Mouse (Mus musculus) thymus, postnatal 0 days (tissue): ENCODE measurements at regions not wholly inside any gene's neighbourhood (a gene's known extent, or its start where the extent isn't known, plus 50 kb on each side); places are given as distances from the start of the nearest gene placed in this dataset.

ENCODE experiments used
- DNase-seq: peaks from one replicate; pipeline ENCODE4 v3.0.0-alpha.2; 2015; ENCODE audit warnings: low spot score

- DNase-seq = no peak
These were observed 96.7 kb upstream of the Ppp1r26 start for GRCm38 (mm10) chr2:28349911-28350310.

GRCm38 (mm10) chr2:28351445-28351844, 95.2 kb upstream of the Ppp1r26 start:
- no peak for DNase-seq

- DNase-seq = no peak
These were observed 93.7 kb upstream of the Ppp1r26 start for GRCm38 (mm10) chr2:28352903-28353302.

GRCm38 (mm10) chr2:28362199-28362598, 84.4 kb upstream of the Ppp1r26 start:
- no peak for DNase-seq

- DNase-seq = no peak
These were observed 82.0 kb upstream of the Ppp1r26 start for GRCm38 (mm10) chr2:28364623-28365022.

GRCm38 (mm10) chr2:28365756-28366155, 80.8 kb upstream of the Ppp1r26 start:
- DNase-seq = no peak

- DNase-seq = peak; percentile 11
These were observed 71.8 kb upstream of the Ppp1r26 start for GRCm38 (mm10) chr2:28374838-28375237.

GRCm38 (mm10) chr2:28377948-28378822, 68.4 kb upstream of the Ppp1r26 start:
- DNase-seq = no peak

GRCm38 (mm10) chr2:28382051-28382802, 64.4 kb upstream of the Ppp1r26 start:
- no peak for DNase-seq

GRCm38 (mm10) chr2:28384875-28385274, 61.7 kb upstream of the Ppp1r26 start:
- DNase-seq = no peak

- no peak for DNase-seq
These were observed 59.8 kb upstream of the Ppp1r26 start for GRCm38 (mm10) chr2:28386784-28387183.

GRCm38 (mm10) chr2:28387422-28387836, 59.2 kb upstream of the Ppp1r26 start:
- no peak for DNase-seq

- no peak for DNase-seq
These were observed 58.7 kb upstream of the Ppp1r26 start for GRCm38 (mm10) chr2:28387926-28388325.

GRCm38 (mm10) chr2:28389703-28390102, 56.9 kb upstream of the Ppp1r26 start:
- DNase-seq = no peak

- no peak for DNase-seq
These were observed 51.2 kb upstream of the Ppp1r26 start for GRCm38 (mm10) chr2:28395391-28395790.
